19 mouse cellular contexts compared by ENCODE assay signal in genomic region chr9:105675941-105676340, GRCm38 (mm10). TPM values are rescaled to one million over a fixed set of nuclear protein-coding genes. Genes with fewer than 3 reads are reported as not detected.
DNase-seq lines count a peak whose midpoint lies in the region; ATAC-seq and TF ChIP-seq lines count a peak whose summit lies in the region.
"Had no signal": no experiment of that assay in that cellular context is flagged by ENCODE, and none has a peak within 500 bp of the region (broad histone marks: within the 10 kb centered on the region; RNA-seq: fewer than 3 reads in every experiment).

No protein-coding gene starts in this region.

- no peaks in the 10 kb centered on the region for H3K4me1 ChIP-seq in intestine, embryonic 15.5 days (replicated peaks)
- H3K4me1 ChIP-seq in intestine, postnatal 0 days (replicated peaks; ENCODE audit: control insufficient read depth, insufficient read depth, low read length): no peaks in the 10 kb centered on the region
- H3K4me1 ChIP-seq in liver, embryonic 15.5 days (replicated peaks): no peaks in the 10 kb centered on the region
- H3K4me1 ChIP-seq in forebrain, embryonic 15.5 days: peaks cover under 1% of the 10 kb centered on the region
- H3K4me1 ChIP-seq: embryonic facial prominence, embryonic 12.5 days; heart, embryonic 15.5 days had no signal

- H3K27me3 ChIP-seq in intestine, embryonic 15.5 days (replicated peaks): no peaks in the 10 kb centered on the region
- H3K27me3 ChIP-seq in intestine, postnatal 0 days (replicated peaks; ENCODE audit: control insufficient read depth, insufficient read depth, low read length): no peaks in the 10 kb centered on the region
- H3K27me3 ChIP-seq in liver, embryonic 15.5 days: no peaks in the 10 kb centered on the region
- no peaks in the 10 kb centered on the region for H3K27me3 ChIP-seq in forebrain, embryonic 15.5 days
- H3K27me3 ChIP-seq: embryonic facial prominence, embryonic 12.5 days; heart, embryonic 15.5 days; hindbrain, embryonic 13.5 days had no signal

- H3K9me3 ChIP-seq in intestine, embryonic 15.5 days: no peaks in the 10 kb centered on the region
- no peaks in the 10 kb centered on the region for H3K9me3 ChIP-seq in intestine, postnatal 0 days (ENCODE audit: control insufficient read depth)
- H3K9me3 ChIP-seq in liver, embryonic 15.5 days (replicated peaks): no peaks in the 10 kb centered on the region
- H3K9me3 ChIP-seq in forebrain, embryonic 15.5 days: no peaks in the 10 kb centered on the region
- H3K9me3 ChIP-seq: embryonic facial prominence, embryonic 12.5 days; heart, embryonic 15.5 days; hindbrain, embryonic 13.5 days had no signal

- TF ChIP-seq CTCF in intestine, postnatal 0 days (IDR thresholded peaks at IDR 0.05; ENCODE audit: low read depth): no peak

- no peak overlapping the region for H3K27ac ChIP-seq in intestine, embryonic 15.5 days
- no peak overlapping the region for H3K27ac ChIP-seq in intestine, postnatal 0 days (ENCODE audit: low read depth, low read length)
- H3K27ac ChIP-seq in liver, embryonic 15.5 days (replicated peaks): no peak overlapping the region
- no peak overlapping the region for H3K27ac ChIP-seq in forebrain, embryonic 15.5 days (replicated peaks)
- H3K27ac ChIP-seq: embryonic facial prominence, embryonic 12.5 days; heart, adult 2 months; heart, embryonic 15.5 days; hindbrain, embryonic 13.5 days had no signal

- peaks cover 23% of the 10 kb centered on the region for H3K36me3 ChIP-seq in intestine, embryonic 15.5 days
- H3K36me3 ChIP-seq in intestine, postnatal 0 days (ENCODE audit: control insufficient read depth, insufficient read depth): peaks cover 52% of the 10 kb centered on the region
- H3K36me3 ChIP-seq in liver, embryonic 15.5 days (replicated peaks): peaks cover 47% of the 10 kb centered on the region
- peaks cover 41% of the 10 kb centered on the region for H3K36me3 ChIP-seq in forebrain, embryonic 15.5 days

- H3K4me2 ChIP-seq in intestine, embryonic 15.5 days (replicated peaks): 0 out of 2 replicates have a peak overlapping the region, but pooled peaks have one; percentile 11
- H3K4me2 ChIP-seq in intestine, postnatal 0 days (replicated peaks; ENCODE audit: low read depth): peak overlapping the region; percentile 4; the same call in 1 of the 2 replicates
- peak overlapping the region; percentile 15; the same call in 1 of the 2 replicates for H3K4me2 ChIP-seq in liver, embryonic 15.5 days
- no peak overlapping the region for H3K4me2 ChIP-seq in forebrain, embryonic 15.5 days (replicated peaks)
- H3K4me2 ChIP-seq: embryonic facial prominence, embryonic 12.5 days; heart, embryonic 11.5 days; heart, embryonic 15.5 days; hindbrain, embryonic 13.5 days had no signal

- H3K4me3 ChIP-seq in intestine, embryonic 15.5 days (replicated peaks): no peak overlapping the region
- no peak overlapping the region for H3K4me3 ChIP-seq in intestine, postnatal 0 days (ENCODE audit: low read depth, low read length)
- no peak overlapping the region for H3K4me3 ChIP-seq in liver, embryonic 15.5 days (replicated peaks)
- no peak overlapping the region for H3K4me3 ChIP-seq in forebrain, embryonic 15.5 days
- H3K4me3 ChIP-seq: embryonic facial prominence, embryonic 12.5 days; heart, adult 2 months; heart, embryonic 15.5 days; hindbrain, embryonic 13.5 days had no signal

- DNase-seq in ovary, adult 18-20 months (ENCODE audit: low spot score): no peak
- DNase-seq: adrenal gland, adult 2 months; adrenal gland, postnatal 36 days; cerebellum, adult 11 months; cerebellum, adult 9-10 months; cerebellum, postnatal 25 days; gastrocnemius, postnatal 14 days; heart, adult 2 months; heart, postnatal 14 days had no signal

- no peak overlapping the region for H3K9ac ChIP-seq in intestine, embryonic 15.5 days
- H3K9ac ChIP-seq in intestine, postnatal 0 days (ENCODE audit: low read depth, low read length): no peak overlapping the region
- H3K9ac ChIP-seq in liver, embryonic 15.5 days: no peak overlapping the region
- no peak overlapping the region for H3K9ac ChIP-seq in forebrain, embryonic 15.5 days (replicated peaks)
- H3K9ac ChIP-seq: embryonic facial prominence, embryonic 12.5 days; heart, embryonic 15.5 days; hindbrain, embryonic 13.5 days had no signal

- WGBS in intestine, embryonic 15.5 days: 53% methylated on average over 11 of the region's 11 CpGs
- WGBS in intestine, postnatal 0 days: 36% methylated on average over 11 of the region's 11 CpGs
- 61% methylated on average over 11 of the region's 11 CpGs for WGBS in liver, embryonic 15.5 days (ENCODE audit: insufficient replicate concordance)
- 93% methylated on average over 11 of the region's 11 CpGs for WGBS in forebrain, embryonic 15.5 days

- peak; percentile 88 for ATAC-seq in intestine, embryonic 15.5 days
- ATAC-seq in intestine, postnatal 0 days: peak; percentile 38; the same call in 1 of the 2 replicates
- ATAC-seq in liver, embryonic 15.5 days (ENCODE audit: insufficient read depth): peak; percentile 56
- ATAC-seq in forebrain, embryonic 15.5 days (replicated peaks): no peak
- ATAC-seq in inflammation-experienced regulatory T-cells, adult 6 months: no peak
- ATAC-seq: forebrain, embryonic 16.5 days had no signal

RNA-seq across cellular contexts. Expression of gene Pik3r4, which starts 33.2 kb away (rescaled TPM):
- polyA plus RNA-seq in intestine, embryonic 15.5 days (2015; fragmentation: Nextera tagmentation; extraction: Ambion mirVana): 16.4 and 17.2 TPM in 2 replicates
- polyA plus RNA-seq in intestine, postnatal 0 days (2015; fragmentation: Nextera tagmentation; extraction: Ambion mirVana): 8.4 and 8.9 TPM in 2 replicates
- 5.3 and 6.4 TPM in 2 replicates for polyA plus RNA-seq in liver, embryonic 15.5 days (2015; fragmentation: Nextera tagmentation; extraction: Ambion mirVana)
- 19.0 and 19.7 TPM in 2 replicates for polyA plus RNA-seq in forebrain, embryonic 15.5 days (2015; fragmentation: Nextera tagmentation; extraction: Ambion mirVana)
- 10 to 100 TPM; 12.7 to 20.8 (median 14.7) TPM for polyA plus RNA-seq in inflammation-experienced regulatory T-cells, adult 6 months (2017; shearing (Covaris generic))

Comparison
In these comparisons a context has a peak if more than half of its experiments do, and no peak if none do; other contexts are left out.
1. ATAC-seq: peak in intestine, embryonic 15.5 days (single experiment), intestine, postnatal 0 days (single experiment) and liver, embryonic 15.5 days (single experiment); none in forebrain, embryonic 15.5 days (single experiment) and inflammation-experienced regulatory T-cells, adult 6 months (single experiment).